Mouse (Mus musculus): ENCODE results near the gene Gpr161.

- TF ChIP-seq CTCF (IDR thresholded peaks at IDR 0.05; ENCODE audit: borderline replicate concordance, insufficient read depth, low read length) = no peak
- no peak for TF ChIP-seq POLR2A (IDR thresholded peaks at IDR 0.05; ENCODE audit: low read depth, low read length)
Observed at GRCm38 (mm10) chr1:165365057-165365456, 69.5 kb downstream of the Gpr161 start.

Data from embryonic fibroblast, embryonic 13.5 days (primary cell).